Mouse (Mus musculus) monocyte, adult 2 months (primary cell): ENCODE data around the gene Pth1r.

Experiments
- DNase-seq, 2 experiments: peaks; one replicate each; pipeline ENCODE4 v3.0.0; 2022; ENCODE audit warnings: low spot score in 2 of 2, low read depth in 1 of 2

The Pth1r gene

GRCm38 (mm10) chr9:110750404-110751187 is 3.7 kb upstream of the Pth1r start:
- DNase-seq, result no peak

- DNase-seq, result no peak
Observed at GRCm38 (mm10) chr9:110748451-110748850, 1.5 kb upstream of the Pth1r start.

- no peak for DNase-seq
Observed at GRCm38 (mm10) chr9:110746238-110746637, 707 bp downstream of the Pth1r start.

- DNase-seq, result no peak
Observed at GRCm38 (mm10) chr9:110745752-110746151, 1.2 kb downstream of the Pth1r start.

GRCm38 (mm10) chr9:110743456-110744323 is 3.3 kb downstream of the Pth1r start:
- no peak for DNase-seq

GRCm38 (mm10) chr9:110742951-110743455 is 3.9 kb downstream of the Pth1r start:
- DNase-seq, result no peak

GRCm38 (mm10) chr9:110742295-110742950 is 4.5 kb downstream of the Pth1r start:
- no peak for DNase-seq

- DNase-seq, result no peak
Observed at GRCm38 (mm10) chr9:110741711-110742294, 5.1 kb downstream of the Pth1r start, which contains the start of gene Myl3. Myl3 (plus strand) TSS chr9:110741861.

GRCm38 (mm10) chr9:110739961-110740360 is 7.0 kb downstream of the Pth1r start:
- DNase-seq, result no peak

GRCm38 (mm10) chr9:110738054-110738453 is 8.9 kb downstream of the Pth1r start:
- DNase-seq, result no peak

GRCm38 (mm10) chr9:110736362-110736761 is 10.6 kb downstream of the Pth1r start:
- DNase-seq, result no peak

- DNase-seq, result no peak
Observed at GRCm38 (mm10) chr9:110734154-110734553, 12.8 kb downstream of the Pth1r start.

- DNase-seq, result no peak
Observed at GRCm38 (mm10) chr9:110733102-110733501, 13.8 kb downstream of the Pth1r start.

- peak; percentile 45 to 54 for DNase-seq
Observed at GRCm38 (mm10) chr9:110732623-110733022, 14.3 kb downstream of the Pth1r start.

GRCm38 (mm10) chr9:110731859-110732258 is 15.1 kb downstream of the Pth1r start:
- no peak for DNase-seq

- no peak for DNase-seq
Observed at GRCm38 (mm10) chr9:110729841-110730240, 17.1 kb downstream of the Pth1r start.

- no peak for DNase-seq
Observed at GRCm38 (mm10) chr9:110726867-110727266, 20.1 kb downstream of the Pth1r start.

GRCm38 (mm10) chr9:110725721-110726135 is 21.2 kb downstream of the Pth1r start:
- DNase-seq, result no peak

- DNase-seq, result no peak
Observed at GRCm38 (mm10) chr9:110722060-110722459, 24.9 kb downstream of the Pth1r start.

- DNase-seq, result no peak
Observed at GRCm38 (mm10) chr9:110719977-110720376, 27.0 kb downstream of the Pth1r start.

GRCm38 (mm10) chr9:110718810-110719209 is 28.1 kb downstream of the Pth1r start:
- no peak for DNase-seq
